9 mouse cellular contexts compared by ENCODE assay signal in the genomic region with DNA sequence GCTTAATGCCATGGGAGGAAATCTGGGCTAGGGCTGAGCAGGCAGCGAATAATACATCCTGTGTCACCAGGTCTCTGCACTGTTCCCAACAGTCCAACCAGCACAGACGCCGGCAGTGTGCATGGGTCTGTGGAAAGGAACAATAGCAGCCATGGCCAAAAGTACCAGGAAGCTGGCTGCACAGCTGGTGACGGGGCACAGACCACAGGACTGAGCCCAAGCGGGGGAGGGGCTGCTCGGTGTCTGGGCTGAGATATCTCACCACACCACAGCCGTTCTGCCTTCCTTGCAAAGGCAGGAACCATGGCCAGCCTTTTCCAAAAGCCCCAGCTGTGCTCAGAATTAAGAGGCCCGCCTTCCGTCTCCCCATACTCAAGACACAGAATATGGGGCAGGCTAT.
DNase-seq lines count a peak whose midpoint lies in the region; ATAC-seq lines count a peak whose summit lies in the region.
"Had no signal": no experiment of that assay in that cellular context is flagged by ENCODE, and none has a peak within 500 bp of the region (broad histone marks: within the 10 kb centered on the region; RNA-seq: fewer than 3 reads in every experiment).

No protein-coding gene starts in this region.

- ATAC-seq in neural tube, embryonic 15.5 days (ENCODE audit: low FRiP score) = no peak; the same call in 1 of the 2 replicates
- ATAC-seq in embryonic facial prominence, embryonic 11.5 days (replicated peaks; ENCODE audit: insufficient number of reproducible peaks, low FRiP score, low TSS enrichment, low read depth) = 0 out of 2 replicates have a peak, but pooled peaks have one; percentile 16
- peak; percentile 25; the same call in 1 of the 2 replicates for ATAC-seq in limb, embryonic 13.5 days (ENCODE audit: low FRiP score, low read depth)
- ATAC-seq in midbrain, embryonic 16.5 days = 0 out of 2 replicates have a peak, but pooled peaks have one; percentile 23

- H3K4me1 ChIP-seq in neural tube, embryonic 15.5 days = peaks cover 5% of the 10 kb centered on the region
- H3K4me1 ChIP-seq in embryonic facial prominence, embryonic 11.5 days (ENCODE audit: control insufficient read depth, insufficient read depth, low read length) = no peaks in the 10 kb centered on the region
- peaks cover 54% of the 10 kb centered on the region for H3K4me1 ChIP-seq in limb, embryonic 13.5 days
- no peaks in the 10 kb centered on the region for H3K4me1 ChIP-seq in midbrain, embryonic 16.5 days (ENCODE audit: control insufficient read depth, insufficient read depth, low read length)

- H3K27ac ChIP-seq in neural tube, embryonic 15.5 days (replicated peaks) = no peak overlapping the region
- no peak overlapping the region for H3K27ac ChIP-seq in embryonic facial prominence, embryonic 11.5 days (replicated peaks; ENCODE audit: low read depth, low read length)
- H3K27ac ChIP-seq in limb, embryonic 13.5 days = peak overlapping the region; percentile 39; the same call in 1 of the 2 replicates
- H3K27ac ChIP-seq in midbrain, embryonic 16.5 days (ENCODE audit: low read length) = no peak overlapping the region
- H3K27ac ChIP-seq: limb, embryonic 15.5 days had no signal

- H3K4me3 ChIP-seq in neural tube, embryonic 15.5 days (replicated peaks) = no peak overlapping the region
- H3K4me3 ChIP-seq in embryonic facial prominence, embryonic 11.5 days (ENCODE audit: low read depth, low read length) = no peak overlapping the region
- H3K4me3 ChIP-seq in limb, embryonic 13.5 days = no peak overlapping the region
- no peak overlapping the region for H3K4me3 ChIP-seq in midbrain, embryonic 16.5 days (ENCODE audit: low read depth, low read length)
- H3K4me3 ChIP-seq: limb, embryonic 15.5 days had no signal

- intact Hi-C loops in heart, postnatal 10 days (cut with DNase I) = no loop called here

- no peak overlapping the region for H3K9ac ChIP-seq in neural tube, embryonic 15.5 days (replicated peaks)
- no peak overlapping the region for H3K9ac ChIP-seq in embryonic facial prominence, embryonic 11.5 days (replicated peaks; ENCODE audit: low read length)
- H3K9ac ChIP-seq in limb, embryonic 13.5 days = no peak overlapping the region
- H3K9ac ChIP-seq in midbrain, embryonic 16.5 days (ENCODE audit: low read depth, low read length) = no peak overlapping the region
- H3K9ac ChIP-seq: limb, embryonic 15.5 days had no signal

- DNase-seq in neural tube, embryonic 10.5 days (ENCODE audit: extremely low spot score, low spot score) = peak; percentile 30
- peak; percentile 28 for DNase-seq in embryonic facial prominence, embryonic 11.5 days (ENCODE audit: low spot score)
- DNase-seq in heart, postnatal 10 days = peak; percentile 54 to 59
- no peak for DNase-seq in yolk sac, embryonic 10.5 days (ENCODE audit: low spot score)
- DNase-seq in cerebellum, adult 18-20 months = no peak

- no peaks in the 10 kb centered on the region for H3K36me3 ChIP-seq in neural tube, embryonic 15.5 days
- no peaks in the 10 kb centered on the region for H3K36me3 ChIP-seq in embryonic facial prominence, embryonic 11.5 days (replicated peaks; ENCODE audit: control insufficient read depth, insufficient read depth, low read depth, low read length)
- peaks cover 24% of the 10 kb centered on the region; the same call in 1 of the 2 replicates for H3K36me3 ChIP-seq in limb, embryonic 13.5 days
- no peaks in the 10 kb centered on the region for H3K36me3 ChIP-seq in midbrain, embryonic 16.5 days (ENCODE audit: control insufficient read depth, insufficient read depth, low read length)
- H3K36me3 ChIP-seq: limb, embryonic 15.5 days had no signal

- no peaks in the 10 kb centered on the region for H3K27me3 ChIP-seq in neural tube, embryonic 15.5 days (replicated peaks)
- no peaks in the 10 kb centered on the region for H3K27me3 ChIP-seq in embryonic facial prominence, embryonic 11.5 days (ENCODE audit: control insufficient read depth, insufficient read depth, low read length)
- no peaks in the 10 kb centered on the region for H3K27me3 ChIP-seq in limb, embryonic 13.5 days
- H3K27me3 ChIP-seq in midbrain, embryonic 16.5 days (ENCODE audit: control insufficient read depth, insufficient read depth, low read depth, low read length) = no peaks in the 10 kb centered on the region
- H3K27me3 ChIP-seq: limb, embryonic 15.5 days had no signal

- H3K9me3 ChIP-seq in neural tube, embryonic 15.5 days (replicated peaks) = no peaks in the 10 kb centered on the region
- no peaks in the 10 kb centered on the region for H3K9me3 ChIP-seq in embryonic facial prominence, embryonic 11.5 days (replicated peaks; ENCODE audit: control insufficient read depth, low read length)
- H3K9me3 ChIP-seq in limb, embryonic 13.5 days = no peaks in the 10 kb centered on the region
- H3K9me3 ChIP-seq in midbrain, embryonic 16.5 days (replicated peaks; ENCODE audit: control insufficient read depth, low read length, poor library complexity, severe bottlenecking) = no peaks in the 10 kb centered on the region
- H3K9me3 ChIP-seq: limb, embryonic 15.5 days had no signal

- 33% methylated on average over 9 of the region's 9 CpGs for WGBS in neural tube, embryonic 15.5 days
- 43% methylated on average over 9 of the region's 9 CpGs for WGBS in embryonic facial prominence, embryonic 11.5 days
- WGBS in limb, embryonic 13.5 days = 48% methylated on average over 9 of the region's 9 CpGs
- WGBS in midbrain, embryonic 16.5 days = 21% methylated on average over 9 of the region's 9 CpGs

- H3K4me2 ChIP-seq in neural tube, embryonic 15.5 days = no peak overlapping the region
- H3K4me2 ChIP-seq in embryonic facial prominence, embryonic 11.5 days (ENCODE audit: low read depth, low read length) = no peak overlapping the region
- H3K4me2 ChIP-seq in limb, embryonic 13.5 days (replicated peaks) = no peak overlapping the region
- H3K4me2 ChIP-seq in midbrain, embryonic 16.5 days (ENCODE audit: low read length) = no peak overlapping the region
- H3K4me2 ChIP-seq: limb, embryonic 15.5 days had no signal

Comparison
In these comparisons a context has a peak if more than half of its experiments do, and no peak if none do; other contexts are left out.
1. DNase-seq: peak in neural tube, embryonic 10.5 days (single experiment), embryonic facial prominence, embryonic 11.5 days (single experiment) and heart, postnatal 10 days (2 of 2); none in yolk sac, embryonic 10.5 days (single experiment) and cerebellum, adult 18-20 months (0 of 2).